Mouse (Mus musculus) thymus, adult 2 months (tissue): ENCODE measurements around the gene Cphx3.
"Not testable (repeated sequence)": the region's sequence is repeated elsewhere in the genome, so short reads cannot be mapped to it uniquely, and the experiment has no call there.

Experiments
- CTCF ChIP-seq: fragments of 200-500 bp; IDR thresholded peaks from 2 replicates; pipeline ENCODE4 v1.5.1; 2012; ENCODE audit warnings: mild to moderate bottlenecking, control low read depth, low read length, moderate library complexity, borderline replicate concordance; ENCODE audit not compliant: control insufficient read depth, poor library complexity, insufficient read depth; ENCODE audit errors: extremely low read depth
- POLR2A ChIP-seq: fragments of 200-500 bp; IDR thresholded peaks from 2 replicates; pipeline ENCODE4 v1.6.1; 2012; ENCODE audit warnings: mild to moderate bottlenecking, low read length, control low read depth, moderate library complexity; ENCODE audit not compliant: control insufficient read depth, poor library complexity, insufficient read depth; ENCODE audit errors: extremely low read depth

- not testable (repeated sequence) for TF ChIP-seq CTCF, POLR2A
Measured at GRCm38 (mm10) chr14:26257756-26258617, 175.9 kb downstream of the Cphx3 start, which contains the start of gene Duxbl3.
